Mouse (Mus musculus) ES-Bruce4 (cell line): ENCODE data around the gene R3hdm4.
"Not testable (repeated sequence)": the region's sequence is repeated elsewhere in the genome, so short reads cannot be mapped to it uniquely, and the experiment has no call there.

Source experiments
- CTCF ChIP-seq: IDR thresholded peaks from one replicate; pipeline ENCODE4 v1.8.1; 2011; ENCODE audit warnings: low read depth, low read length
- EP300 ChIP-seq: IDR thresholded peaks from 2 replicates; pipeline ENCODE4 v1.6.1; 2011; ENCODE audit warnings: low read depth, low read length; ENCODE audit not compliant: insufficient read depth
- POLR2A ChIP-seq: IDR thresholded peaks from one replicate; pipeline ENCODE4 v1.8.1; 2011; ENCODE audit warnings: low read length; ENCODE audit not compliant: insufficient read depth

GRCm38 (mm10) chr10:79884938-79885337, 36.1 kb downstream of the R3hdm4 start:
- not testable (repeated sequence) for TF ChIP-seq POLR2A, EP300, CTCF
